ENCODE assay signal across 27 mouse cellular contexts in genomic region chr8:121210627-121211026, GRCm38 (mm10).
"Had no signal": no experiment of that assay in that cellular context is flagged by ENCODE, and none has a peak within 500 bp of the region (broad histone marks: within the 10 kb centered on the region; RNA-seq: fewer than 3 reads in every experiment).

No protein-coding gene starts in this region.

- H3K4me3 ChIP-seq: gastrocnemius, adult 2 months; heart, adult 2 months; heart, embryonic 13.5 days; heart, embryonic 15.5 days; hindbrain, embryonic 10.5 days; hindbrain, embryonic 12.5 days; intestine, embryonic 15.5 days; layer of hippocampus, adult 2 months; left cerebral cortex, adult 2 months; limb, embryonic 10.5 days; limb, embryonic 12.5 days; liver, embryonic 12.5 days had no signal

- H3K27ac ChIP-seq: gastrocnemius, adult 2 months; heart, adult 2 months; heart, embryonic 13.5 days; heart, embryonic 15.5 days; hindbrain, embryonic 10.5 days; hindbrain, embryonic 12.5 days; hindbrain, embryonic 14.5 days; intestine, embryonic 15.5 days; layer of hippocampus, adult 2 months; left cerebral cortex, adult 2 months; limb, embryonic 10.5 days; limb, embryonic 12.5 days; liver, embryonic 12.5 days; liver, embryonic 14.5 days had no signal

- H3K4me2 ChIP-seq: heart, embryonic 11.5 days; heart, embryonic 13.5 days; heart, embryonic 15.5 days; hindbrain, embryonic 12.5 days; hindbrain, embryonic 14.5 days; intestine, embryonic 15.5 days; limb, embryonic 12.5 days; liver, embryonic 12.5 days had no signal

- H3K9ac ChIP-seq: heart, embryonic 13.5 days; heart, embryonic 15.5 days; hindbrain, embryonic 12.5 days; hindbrain, embryonic 14.5 days; intestine, embryonic 15.5 days; limb, embryonic 12.5 days; liver, embryonic 12.5 days; liver, embryonic 14.5 days had no signal

- DNase-seq: gastrocnemius, adult 2 months; gastrocnemius, postnatal 10 days; gastrocnemius, postnatal 25 days; heart, postnatal 36 days; kidney, adult 18-20 months; kidney, adult 8-10 months; kidney, postnatal 10 days; kidney, postnatal 25 days; kidney, postnatal 4 days; liver had no signal

- H3K27me3 ChIP-seq: heart, embryonic 15.5 days; hindbrain, embryonic 12.5 days had no signal

- H3K4me1 ChIP-seq: heart, embryonic 13.5 days; heart, embryonic 15.5 days; intestine, embryonic 15.5 days; liver, embryonic 12.5 days had no signal

- H3K36me3 ChIP-seq: heart, embryonic 13.5 days; heart, embryonic 15.5 days; hindbrain, embryonic 10.5 days; hindbrain, embryonic 12.5 days; intestine, embryonic 15.5 days; limb, embryonic 10.5 days; limb, embryonic 12.5 days; liver, embryonic 12.5 days had no signal

- H3K9me3 ChIP-seq: heart, embryonic 15.5 days; intestine, embryonic 15.5 days; limb, embryonic 10.5 days had no signal

- ATAC-seq: hindbrain, embryonic 16.5 days; inflammation-experienced regulatory T-cells, adult 6 months; intestine, embryonic 15.5 days; intestine, postnatal 0 days; liver, embryonic 12.5 days had no signal
